ENCODE assay signal across 28 mouse cellular contexts in the genomic region with DNA sequence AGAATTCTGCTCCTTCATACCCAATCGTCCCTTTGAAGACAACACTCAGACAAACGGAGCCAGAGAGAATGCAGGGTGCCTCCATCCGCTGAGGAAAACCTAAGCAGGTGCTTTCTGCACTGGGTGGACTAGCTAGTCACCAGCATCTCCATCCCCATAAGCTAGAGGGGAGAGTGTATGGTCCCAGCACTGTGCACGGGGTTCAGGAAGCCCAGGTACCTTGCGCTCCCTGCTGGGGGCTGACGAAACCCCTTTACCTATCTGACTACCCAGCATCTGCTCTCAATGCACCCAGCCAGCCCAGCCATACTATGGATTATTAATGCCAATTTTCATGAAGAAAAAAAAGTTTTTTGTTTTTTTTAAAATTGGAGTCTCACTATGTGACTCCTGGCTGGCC. TPM values are rescaled to one million over a fixed set of nuclear protein-coding genes. Genes with fewer than 3 reads are reported as not detected.
A peak's percentile ranks its signal among the peaks of the same experiment; 100 is the strongest.
DNase-seq lines count a peak whose midpoint lies in the region; ATAC-seq and TF ChIP-seq lines count a peak whose summit lies in the region.
"Had no signal": no experiment of that assay in that cellular context is flagged by ENCODE, and none has a peak within 500 bp of the region (broad histone marks: within the 10 kb centered on the region; RNA-seq: fewer than 3 reads in every experiment).

No protein-coding gene starts in this region.

- 0 out of 2 replicates have a peak, but pooled peaks have one; percentile 19 for TF ChIP-seq CTCF in heart, adult 2 months (IDR thresholded peaks at IDR 0.05)
- TF ChIP-seq CTCF in liver, embryonic 14.5 days (IDR thresholded peaks at IDR 0.05; ENCODE audit: low read depth) = 0 out of 2 replicates have a peak, but pooled peaks have one; percentile 17

- H3K79me2 ChIP-seq in heart, adult 2 months (replicated peaks; ENCODE audit: control insufficient read depth, insufficient read depth, low read length) = no peaks in the 10 kb centered on the region

- intact Hi-C loops in heart, adult 2 months (cut with DNase I) = loop anchor here (5.0 kb wide), 1 partner anchor 212 kb away; no protein-coding TSS in a partner anchor
- intact Hi-C loops in heart, postnatal 25 days (cut with DNase I) = no loop called here

- H3K9ac ChIP-seq in heart, adult 2 months (ENCODE audit: low read depth, low read length) = no peak overlapping the region
- H3K9ac ChIP-seq in liver, embryonic 14.5 days (replicated peaks) = no peak overlapping the region
- H3K9ac ChIP-seq: embryonic facial prominence, embryonic 13.5 days; limb, embryonic 13.5 days; neural tube, embryonic 12.5 days had no signal

- WGBS in heart, adult 2 months = 85% methylated on average over 6 of the region's 6 CpGs
- WGBS in liver, embryonic 14.5 days (ENCODE audit: insufficient replicate concordance) = 77% methylated on average over 6 of the region's 6 CpGs

- H3K27ac ChIP-seq in heart, adult 2 months = no peak overlapping the region
- H3K27ac ChIP-seq in liver, embryonic 14.5 days = no peak overlapping the region
- H3K27ac ChIP-seq: embryonic facial prominence, embryonic 13.5 days; neural tube, embryonic 12.5 days had no signal

- no peak for TF ChIP-seq EP300 in heart, adult 2 months (IDR thresholded peaks at IDR 0.05; ENCODE audit: insufficient read depth, low read depth, low read length)
- no peak for TF ChIP-seq EP300 in liver, embryonic 14.5 days (IDR thresholded peaks at IDR 0.05; ENCODE audit: low read depth)

- TF ChIP-seq POLR2A in heart, adult 2 months (IDR thresholded peaks at IDR 0.05; ENCODE audit: insufficient read depth, low read depth, low read length) = no peak

- no peak overlapping the region for H3K4me3 ChIP-seq in heart, adult 2 months
- no peak overlapping the region for H3K4me3 ChIP-seq in liver, embryonic 14.5 days (ENCODE audit: insufficient read depth in 1 of 2, low read depth in 2 of 2, low read length in 2 of 2)
- H3K4me3 ChIP-seq: embryonic facial prominence, embryonic 13.5 days; limb, embryonic 13.5 days; megakaryocyte, embryonic 14.5 days; neural tube, embryonic 12.5 days had no signal

- H3K9me3 ChIP-seq in liver, embryonic 14.5 days (ENCODE audit: control insufficient read depth, low read length) = no peaks in the 10 kb centered on the region
- H3K9me3 ChIP-seq: embryonic facial prominence, embryonic 13.5 days; limb, embryonic 13.5 days; megakaryocyte, embryonic 14.5 days; neural tube, embryonic 12.5 days had no signal

- DNase-seq in cerebellum, postnatal 10 days = peak; percentile 35 to 36
- DNase-seq in cerebellum, adult 9-10 months = no peak
- DNase-seq in heart, adult 2 months = no peak
- DNase-seq in heart, postnatal 25 days (ENCODE audit: low spot score) = no peak
- no peak for DNase-seq in liver, embryonic 14.5 days (ENCODE audit: low read depth in 3 of 3, low spot score in 3 of 3)
- no peak for DNase-seq in liver
- DNase-seq in thymus, postnatal 4 days = peak; percentile 59
- no peak for DNase-seq in thymus, postnatal 0 days (ENCODE audit: low spot score)
- DNase-seq: cerebellum, adult 18-20 months; heart, adult 18-20 months; lung, adult 2 months; right cerebral cortex, postnatal 4 days had no signal

- no peaks in the 10 kb centered on the region for H3K27me3 ChIP-seq in heart, adult 2 months (ENCODE audit: control insufficient read depth, insufficient read depth, low read length)
- no peaks in the 10 kb centered on the region for H3K27me3 ChIP-seq in liver, embryonic 14.5 days (ENCODE audit: control insufficient read depth, insufficient read depth, low read length)
- H3K27me3 ChIP-seq: embryonic facial prominence, embryonic 13.5 days; limb, embryonic 13.5 days; neural tube, embryonic 12.5 days had no signal

- no peak overlapping the region for H3K4me2 ChIP-seq in liver, embryonic 14.5 days (ENCODE audit: low read depth)
- H3K4me2 ChIP-seq: embryonic facial prominence, embryonic 13.5 days; limb, embryonic 13.5 days; neural tube, embryonic 12.5 days had no signal

- peaks cover 5% of the 10 kb centered on the region for H3K4me1 ChIP-seq in heart, adult 2 months (ENCODE audit: control insufficient read depth, insufficient read depth, low read length)
- H3K4me1 ChIP-seq in liver, embryonic 14.5 days (replicated peaks; ENCODE audit: control insufficient read depth in 2 of 2, insufficient read depth in 2 of 2, low read length in 1 of 2) = peaks cover 12 to 22% of the 10 kb centered on the region in 2 experiments

- H3K36me3 ChIP-seq in heart, adult 2 months (ENCODE audit: control insufficient read depth, insufficient read depth, low read length) = no peaks in the 10 kb centered on the region
- H3K36me3 ChIP-seq in liver, embryonic 14.5 days (replicated peaks; ENCODE audit: control insufficient read depth, insufficient read depth, low read depth) = no peaks in the 10 kb centered on the region
- H3K36me3 ChIP-seq: embryonic facial prominence, embryonic 13.5 days; limb, embryonic 13.5 days; neural tube, embryonic 12.5 days had no signal

- no peak for ATAC-seq in liver, embryonic 14.5 days (ENCODE audit: insufficient read depth)
- ATAC-seq: CD4-positive, CD25-positive, alpha-beta regulatory T cell, adult 4 months; inflammation-experienced regulatory T-cells, adult 6 months had no signal

RNA-seq across cellular contexts. Expression of gene Klf13, which starts 25.4 kb away (rescaled TPM):
- 10 to 100 TPM; 50.0 to 54.6 TPM for total RNA-seq in heart, adult 2 months (2021)
- polyA plus RNA-seq in heart, adult 2 months (2012; rRNA removed) = 21.6 and 24.6 TPM in 2 replicates
- 10 to 100 TPM; 43.8 to 63.8 TPM for total RNA-seq in heart, postnatal 25 days (2021)
- polyA plus RNA-seq in liver, embryonic 14.5 days (2012; rRNA removed) = 3.2 and 3.4 TPM in 2 replicates
- polyA plus RNA-seq in liver, embryonic 14.5 days (2014; fragmentation: Nextera tagmentation; extraction: Ambion mirVana) = 12.8 and 15.8 TPM in 2 replicates
- 95.1 and 134 TPM in 2 replicates for polyA plus RNA-seq in thymus, postnatal 0 days (2015; fragmentation: Nextera tagmentation; extraction: Ambion mirVana)

RNA-seq across cellular contexts. Expression of gene E030018B13Rik, which starts 47.5 kb away (rescaled TPM):
- total RNA-seq in heart, adult 2 months (2021) = not detected
- polyA plus RNA-seq in heart, adult 2 months (2012; rRNA removed) = not detected in 2 replicates
- not detected for total RNA-seq in heart, postnatal 25 days (2021)
- polyA plus RNA-seq in liver, embryonic 14.5 days (2012; rRNA removed) = not detected in 2 replicates
- polyA plus RNA-seq in liver, embryonic 14.5 days (2014; fragmentation: Nextera tagmentation; extraction: Ambion mirVana) = not detected in 2 replicates
- 0.21 and 0.40 TPM in 2 replicates for polyA plus RNA-seq in thymus, postnatal 0 days (2015; fragmentation: Nextera tagmentation; extraction: Ambion mirVana)
- total RNA-seq: adrenal gland, adult 18-20 months; adrenal gland, postnatal 4 days; gastrocnemius, adult 8-10 months; heart, adult 18-20 months; hematopoietic stem cell, adult 5-6 weeks; layer of hippocampus, postnatal 10 days; left cerebral cortex, adult 8-10 months had no signal
- polyA plus RNA-seq: CD4-positive, CD25-positive, alpha-beta regulatory T cell, adult 4 months; embryonic facial prominence, embryonic 13.5 days; heart, embryonic 14.5 days; kidney, embryonic 16.5 days; large intestine, adult 2 months; lung, adult 2 months; testis, adult 2 months had no signal

Comparison
In these comparisons a context has a peak if more than half of its experiments do, and no peak if none do; other contexts are left out.
1. DNase-seq: peak in cerebellum, postnatal 10 days (2 of 2) and thymus, postnatal 4 days (single experiment); none in cerebellum, adult 9-10 months (single experiment), heart, adult 2 months (0 of 2), heart, postnatal 25 days (single experiment), liver, embryonic 14.5 days (0 of 3), liver (single experiment) and thymus, postnatal 0 days (single experiment).